Mouse (Mus musculus) embryonic facial prominence, embryonic 14.5 days (tissue): ENCODE measurements around the gene Adcy6. TPM values are rescaled to one million over a fixed set of nuclear protein-coding genes. Genes with fewer than 3 reads are reported as not detected.

Experiments used
- ATAC-seq: fragments of 200-750 bp; cut with Nextera tagmentation; 2 replicates; pipeline ENCODE4 v1.8.0; 2017; ENCODE audit warnings: low read depth, moderate number of reproducible peaks, moderate TSS enrichment
- DNase-seq: peaks from one replicate; pipeline ENCODE4 v3.0.0-alpha.2; 2015; ENCODE audit warnings: low spot score
- H3K27ac ChIP-seq: fragments of 300-500 bp; sonication (generic); replicated peaks from 2 replicates; pipeline ENCODE4 v1.5.1; 2014; ENCODE audit warnings: low read depth, mild to moderate bottlenecking, low read length, moderate library complexity
- H3K27me3 ChIP-seq: fragments of 300-500 bp; sonication (generic); replicated peaks from 2 replicates; pipeline ENCODE4 v1.6.1; 2014; ENCODE audit warnings: low read length; ENCODE audit not compliant: control insufficient read depth, insufficient read depth
- H3K36me3 ChIP-seq: fragments of 300-500 bp; sonication (generic); 2 replicates; pipeline ENCODE4 v1.6.1; 2014; ENCODE audit warnings: low read length, mixed read lengths; ENCODE audit not compliant: control insufficient read depth, insufficient read depth
- H3K4me1 ChIP-seq: fragments of 300-500 bp; sonication (generic); 2 replicates; pipeline ENCODE4 v1.6.1; 2014; ENCODE audit warnings: antibody characterized with exemption, low read length; ENCODE audit not compliant: control insufficient read depth, insufficient read depth
- H3K4me2 ChIP-seq: fragments of 300-500 bp; sonication (generic); 2 replicates; pipeline ENCODE4 v1.6.1; 2014; ENCODE audit warnings: low read depth, mild to moderate bottlenecking, low read length, moderate library complexity, mixed read lengths
- H3K4me3 ChIP-seq: fragments of 300-500 bp; sonication (generic); 2 replicates; pipeline ENCODE4 v1.5.1; 2014; ENCODE audit warnings: low read depth, mild to moderate bottlenecking, low read length
- H3K9ac ChIP-seq: fragments of 300-500 bp; sonication (generic); 2 replicates; pipeline ENCODE4 v1.6.1; 2014; ENCODE audit warnings: low read depth, mild to moderate bottlenecking, low read length, moderate library complexity, mixed read lengths
- H3K9me3 ChIP-seq: fragments of 300-500 bp; sonication (generic); 2 replicates; pipeline ENCODE4 v1.6.1; 2016; ENCODE audit warnings: low read length; ENCODE audit not compliant: control insufficient read depth
- WGBS: fragments of 180-500 bp; shearing (Covaris S2); extraction: QIAGEN DNeasy Blood & Tissue Kit; methylation state at CpG from one replicate; pipeline ENCODE4 v1.1.7; 2014; 5-methylcytosine and 5-hydroxymethylcytosine counted together
- polyA plus RNA-seq: library from polyadenylated mRNA; unstranded; fragments of >200 nt; fragmentation: Nextera tagmentation; extraction: Ambion mirVana; gene quantifications from 2 replicates; pipeline ENCODE4 v1.2.1, GENCODE M21; 2014

Gene Adcy6
- 14.9 and 18.8 TPM in 2 replicates for polyA plus RNA-seq

DNA sequence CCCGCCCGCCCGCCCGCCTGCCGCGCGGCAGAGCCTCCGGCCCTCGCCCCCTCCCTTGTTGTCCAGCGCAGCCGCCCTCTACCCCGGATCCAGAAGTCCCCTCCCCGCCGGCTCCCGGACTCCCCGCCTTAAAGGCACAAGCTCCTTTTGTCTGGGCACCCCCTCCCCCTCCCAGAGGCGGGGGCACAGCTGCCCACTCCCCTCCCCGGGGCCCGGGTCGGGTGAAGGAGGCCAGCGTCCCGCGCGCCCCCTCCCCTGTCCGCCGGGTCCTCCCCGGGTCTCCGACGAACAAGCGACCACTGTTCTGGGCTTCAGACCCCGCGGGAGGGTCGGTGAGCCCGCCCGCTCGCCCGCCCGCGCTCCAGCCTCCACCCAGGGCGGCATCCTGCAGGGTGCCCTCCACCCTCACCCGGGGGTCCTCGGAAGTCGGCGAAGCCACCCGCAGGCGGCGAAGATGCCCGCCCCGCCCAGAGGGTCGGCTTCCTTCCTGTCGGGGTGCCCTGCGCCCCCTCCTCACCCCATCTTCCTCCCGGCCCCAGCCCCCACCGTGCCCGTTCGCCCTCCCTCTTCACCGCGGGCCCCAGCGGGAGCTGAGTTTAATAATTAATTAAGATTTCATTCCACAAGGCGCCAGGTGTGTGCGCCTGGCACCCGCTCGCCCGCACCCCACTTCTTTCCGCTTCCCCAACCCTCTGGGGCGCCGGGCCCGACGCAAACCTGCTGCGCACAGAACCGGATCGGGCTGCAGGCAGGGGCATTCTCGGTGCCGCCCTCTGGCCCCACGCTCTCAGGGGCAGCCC lies at the start of gene Adcy6:
Gene Adcy6, minus strand, starts transcription at position 746 of the 800 bp plus-strand sequence.
- WGBS: 0% methylated on average over 23 of the region's 75 CpGs
- Histone ChIP-seq H3K9ac (peak within 1 kb of the TSS; percentile 91), H3K36me3 (peaks cover 3% of the 10 kb centered on the region; the same call in 1 of the 2 replicates), H3K27ac (peak within 1 kb of the TSS; percentile 89), H3K4me2 (peak within 1 kb of the TSS; percentile 87), H3K27me3 (no peaks in the 10 kb centered on the region), H3K4me3 (peak within 1 kb of the TSS; percentile 82), H3K4me1 (peaks cover 21% of the 10 kb centered on the region), H3K9me3 (no peaks in the 10 kb centered on the region)
- ATAC-seq: peak; percentile 89
- peak; percentile 95 for DNase-seq

- no peak for DNase-seq
- Histone ChIP-seq H3K9me3 (no peaks in the 10 kb centered on the region), H3K9ac (no peak overlapping the region), H3K27ac (no peak overlapping the region), H3K36me3 (peaks cover 79% of the 10 kb centered on the region), H3K27me3 (no peaks in the 10 kb centered on the region), H3K4me3 (no peak overlapping the region), H3K4me2 (no peak overlapping the region), H3K4me1 (0 out of 2 replicates have a peak, but pooled peaks cover 3% of the 10 kb centered on the region)
- 79% methylated on average over 15 of the region's 15 CpGs for WGBS
- ATAC-seq: no peak
These were observed 47.3 kb upstream of the Adcy6 start for GRCm38 (mm10) chr15:98656982-98657751.

DNA sequence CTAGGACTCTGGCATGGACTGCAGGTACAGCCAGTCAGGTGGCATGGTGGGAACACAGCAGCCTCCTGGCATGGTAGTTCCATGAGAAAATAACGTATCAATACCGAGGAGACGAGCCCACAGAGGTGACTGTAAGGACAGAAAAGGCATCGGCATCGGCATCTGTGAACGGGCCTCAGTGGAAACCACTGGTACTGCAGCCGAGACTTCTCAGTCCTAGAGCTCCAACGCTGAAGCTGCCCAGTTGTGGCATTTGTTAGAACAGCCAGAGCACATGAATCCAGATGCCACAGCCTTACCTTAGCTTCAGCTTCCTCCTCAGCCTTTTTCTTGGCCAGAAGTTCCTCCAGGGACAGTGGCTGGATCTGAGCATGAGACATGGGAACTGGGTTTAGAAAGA lies 42.3 kb upstream of the Adcy6 start:
- WGBS: 92% methylated on average over 8 of the region's 8 CpGs
- H3K9me3 ChIP-seq: no peaks in the 10 kb centered on the region
- no peak overlapping the region for H3K4me3 ChIP-seq
- H3K27me3 ChIP-seq: no peaks in the 10 kb centered on the region
- DNase-seq (no peak), ATAC-seq (no peak)
- H3K36me3 ChIP-seq: peaks cover 100% of the 10 kb centered on the region
- no peak overlapping the region for H3K27ac ChIP-seq
- no peaks in the 10 kb centered on the region for H3K4me1 ChIP-seq
- no peak overlapping the region for H3K9ac ChIP-seq
- H3K4me2 ChIP-seq: no peak overlapping the region

DNA sequence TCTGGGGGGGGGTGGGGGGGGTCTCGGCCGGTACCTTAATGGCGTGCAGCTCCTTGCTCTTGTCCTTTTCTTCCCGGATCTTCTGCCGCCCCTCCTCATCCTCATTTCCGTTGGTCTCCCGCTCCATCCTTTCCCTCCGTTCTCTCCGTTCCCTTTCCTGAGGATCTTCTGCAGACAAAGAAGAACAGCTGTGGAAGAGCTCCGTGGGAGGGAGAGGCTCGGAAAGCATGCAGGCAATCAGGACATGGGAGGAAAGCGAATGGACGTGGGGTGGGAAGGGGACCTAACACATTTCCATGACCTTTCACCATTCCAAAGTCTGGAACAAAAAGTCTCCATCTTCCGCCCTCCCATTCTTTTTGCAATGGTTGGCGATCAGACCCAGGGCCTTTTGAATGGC lies 41.6 kb upstream of the Adcy6 start:
- H3K27me3 ChIP-seq: no peaks in the 10 kb centered on the region
- H3K36me3 ChIP-seq: peaks cover 100% of the 10 kb centered on the region
- DNase-seq (no peak), ATAC-seq (no peak)
- no peak overlapping the region for H3K4me3 ChIP-seq
- no peaks in the 10 kb centered on the region for H3K4me1 ChIP-seq
- no peak overlapping the region for H3K9ac ChIP-seq
- 88% methylated on average over 15 of the region's 15 CpGs for WGBS
- no peak overlapping the region for H3K4me2 ChIP-seq
- no peaks in the 10 kb centered on the region for H3K9me3 ChIP-seq
- H3K27ac ChIP-seq: no peak overlapping the region

- Histone ChIP-seq H3K27ac (no peak overlapping the region), H3K9ac (no peak overlapping the region), H3K4me3 (no peak overlapping the region), H3K9me3 (no peaks in the 10 kb centered on the region), H3K4me1 (no peaks in the 10 kb centered on the region), H3K27me3 (no peaks in the 10 kb centered on the region), H3K4me2 (no peak overlapping the region), H3K36me3 (peaks cover 95% of the 10 kb centered on the region)
- ATAC-seq (no peak), DNase-seq (no peak)
- 89% methylated on average over 3 of the region's 3 CpGs for WGBS
These were observed 38.2 kb upstream of the Adcy6 start for GRCm38 (mm10) chr15:98648071-98648470.

DNA sequence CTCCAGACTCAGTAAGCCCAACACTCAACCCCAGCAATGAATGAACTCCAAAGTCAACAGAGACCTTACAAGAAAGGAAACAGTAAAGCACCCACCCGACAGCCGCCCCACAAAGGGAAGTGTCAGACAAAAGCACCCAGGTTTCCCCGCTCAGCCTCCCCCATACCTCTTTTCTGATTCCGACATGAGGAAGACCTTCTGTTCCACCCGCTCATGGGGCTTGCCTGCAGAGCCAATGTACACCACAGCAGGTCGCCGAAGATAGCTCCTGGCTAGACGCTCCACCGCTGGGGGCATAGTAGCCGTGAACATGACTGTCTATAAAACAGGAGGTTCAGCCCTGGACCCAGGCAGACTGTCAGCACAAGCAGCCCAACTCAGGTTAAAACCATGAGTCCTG lies 37.4 kb upstream of the Adcy6 start:
- no peak for ATAC-seq
- Histone ChIP-seq H3K4me3 (no peak overlapping the region), H3K36me3 (peaks cover 95% of the 10 kb centered on the region), H3K4me1 (no peaks in the 10 kb centered on the region), H3K9ac (no peak overlapping the region), H3K27ac (no peak overlapping the region), H3K27me3 (no peaks in the 10 kb centered on the region), H3K4me2 (no peak overlapping the region), H3K9me3 (no peaks in the 10 kb centered on the region)
- 86% methylated on average over 10 of the region's 10 CpGs for WGBS
- DNase-seq: no peak

GRCm38 (mm10) chr15:98646737-98647136 lies 36.9 kb upstream of the Adcy6 start:
- DNase-seq (no peak), ATAC-seq (no peak)
- 83% methylated on average over 7 of the region's 8 CpGs for WGBS
- Histone ChIP-seq H3K27ac (no peak overlapping the region), H3K36me3 (peaks cover 95% of the 10 kb centered on the region), H3K4me2 (no peak overlapping the region), H3K9ac (no peak overlapping the region), H3K4me1 (no peaks in the 10 kb centered on the region), H3K27me3 (no peaks in the 10 kb centered on the region), H3K9me3 (no peaks in the 10 kb centered on the region), H3K4me3 (no peak overlapping the region)

- WGBS: 90% methylated on average over 24 of the region's 24 CpGs
- DNase-seq (no peak), ATAC-seq (no peak)
These were observed 35.5 kb upstream of the Adcy6 start for GRCm38 (mm10) chr15:98645057-98646026.

More at GRCm38 (mm10) chr15:98645057-98646026, 35.5 kb upstream of the Adcy6 start:
- Histone ChIP-seq H3K4me1 (no peaks in the 10 kb centered on the region), H3K9me3 (no peaks in the 10 kb centered on the region), H3K4me2 (no peak overlapping the region), H3K9ac (no peak overlapping the region), H3K36me3 (peaks cover 95% of the 10 kb centered on the region), H3K4me3 (no peak overlapping the region), H3K27ac (no peak overlapping the region), H3K27me3 (no peaks in the 10 kb centered on the region)
